Mouse (Mus musculus) myocyte (in vitro differentiated cells): ENCODE data around the gene Epha6.

Source experiments
- CEBPB ChIP-seq: IDR thresholded peaks from 2 replicates; pipeline ENCODE4 v1.6.1; 2011; ENCODE audit warnings: mild to moderate bottlenecking, moderate library complexity; ENCODE audit not compliant: poor library complexity, insufficient read depth, severe bottlenecking
- E2F4 ChIP-seq: IDR thresholded peaks from one replicate; pipeline ENCODE4 v1.6.1; 2011; ENCODE audit warnings: mild to moderate bottlenecking, control low read depth, moderate library complexity; ENCODE audit not compliant: insufficient read depth
- MAX ChIP-seq: IDR thresholded peaks from one replicate; pipeline ENCODE4 v1.6.1; 2011; ENCODE audit warnings: low read depth, mild to moderate bottlenecking, control low read depth
- MYOD1 ChIP-seq, 3 experiments: IDR thresholded peaks; one replicate each; pipeline ENCODE4 v1.6.1; 2011; ENCODE audit warnings: control low read depth in 2 of 3, low read depth in 2 of 3, mild to moderate bottlenecking in 2 of 3, moderate library complexity in 1 of 3; ENCODE audit not compliant: insufficient read length in 2 of 3, control insufficient read depth in 1 of 3
- MYOG ChIP-seq, 3 experiments: IDR thresholded peaks; one replicate each; pipeline ENCODE4 v1.6.1; 2011; ENCODE audit warnings: control low read depth in 2 of 3, low read depth in 2 of 3, mild to moderate bottlenecking in 2 of 3; ENCODE audit not compliant: insufficient read length in 2 of 3, control insufficient read depth in 1 of 3, insufficient read depth in 1 of 3
- POLR2A ChIP-seq: IDR thresholded peaks from one replicate; pipeline ENCODE4 v1.6.1; 2011; ENCODE audit warnings: low read depth, mild to moderate bottlenecking, control low read depth, moderate library complexity; ENCODE audit not compliant: insufficient read length
- TCF12 ChIP-seq: IDR thresholded peaks from one replicate; pipeline ENCODE4 v1.6.1; 2011; ENCODE audit warnings: mild to moderate bottlenecking, control low read depth; ENCODE audit not compliant: poor library complexity, insufficient read depth, severe bottlenecking
- TCF3 ChIP-seq: IDR thresholded peaks from one replicate; pipeline ENCODE4 v1.6.1; 2011; ENCODE audit warnings: low read depth, control low read depth; ENCODE audit not compliant: insufficient read length
- USF1 ChIP-seq: IDR thresholded peaks from one replicate; pipeline ENCODE4 v1.6.1; 2011; ENCODE audit warnings: low read depth, mild to moderate bottlenecking, control low read depth, moderate library complexity

GRCm38 (mm10) chr16:60651716-60652115, 46.4 kb upstream of the Epha6 start:
- TF ChIP-seq MYOD1 (IDR thresholded peaks at IDR 0.05; ENCODE audit: control insufficient read depth in 1 of 3, insufficient read length in 2 of 3, low read depth in 2 of 3) (no peak), USF1 (no peak), MAX (no peak), TCF3 (no peak), MYOG (IDR thresholded peaks at IDR 0.05; ENCODE audit: control insufficient read depth in 1 of 3, insufficient read depth in 1 of 3, insufficient read length in 2 of 3, low read depth in 2 of 3) (no peak), CEBPB (no peak), POLR2A (no peak), E2F4 (no peak), TCF12 (no peak)
